Mouse (Mus musculus): ENCODE results near the gene Cdrt4. TPM values are rescaled to one million over a fixed set of nuclear protein-coding genes. Genes with fewer than 3 reads are reported as not detected.

The Cdrt4 gene
- polyA plus RNA-seq, 1 experiment from 2014 or later: not detected

DNA sequence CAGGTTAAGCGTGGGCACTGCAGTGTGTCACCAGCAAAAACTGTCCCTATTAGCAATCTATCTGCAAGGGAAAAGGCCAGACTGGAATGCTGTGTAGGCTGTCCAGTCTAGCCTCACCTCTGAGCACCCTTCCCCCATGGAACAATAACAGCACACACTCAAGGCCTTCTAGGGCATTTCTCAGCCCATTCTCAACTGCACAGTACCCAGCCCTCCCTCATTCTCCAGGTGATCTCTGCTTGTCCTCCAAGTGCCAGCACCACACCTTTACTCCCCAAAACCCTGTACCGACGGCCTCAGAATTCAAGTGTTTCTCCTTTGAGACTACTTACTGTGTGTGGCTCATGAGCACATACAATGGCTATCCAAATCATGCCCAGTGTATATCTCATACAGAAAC, 77.1 kb downstream of the Cdrt4 start:
- Histone ChIP-seq H3K4me3 (replicated peaks) (no peak overlapping the region), H3K36me3 (no peaks in the 10 kb centered on the region), H3K4me2 (replicated peaks) (no peak overlapping the region), H3K4me1 (replicated peaks) (peaks cover 28% of the 10 kb centered on the region), H3K27me3 (replicated peaks) (no peaks in the 10 kb centered on the region), H3K9me3 (no peaks in the 10 kb centered on the region), H3K27ac (no peak overlapping the region), H3K9ac (no peak overlapping the region)
- ATAC-seq: no peak
- 89% methylated on average over 3 of the region's 3 CpGs for WGBS

GRCm38 (mm10) chr11:63029148-63029714, 78.2 kb downstream of the Cdrt4 start:
- H3K4me2 ChIP-seq (replicated peaks): no peak overlapping the region
- no peak overlapping the region for H3K27ac ChIP-seq
- H3K4me3 ChIP-seq (replicated peaks): no peak overlapping the region
- H3K36me3 ChIP-seq: no peaks in the 10 kb centered on the region
- WGBS: 58% methylated on average over 4 of the region's 4 CpGs
- ATAC-seq: no peak
- no peak overlapping the region for H3K9ac ChIP-seq
- no peaks in the 10 kb centered on the region for H3K9me3 ChIP-seq
- peaks cover 18% of the 10 kb centered on the region for H3K4me1 ChIP-seq (replicated peaks)
- no peaks in the 10 kb centered on the region for H3K27me3 ChIP-seq (replicated peaks)

DNA sequence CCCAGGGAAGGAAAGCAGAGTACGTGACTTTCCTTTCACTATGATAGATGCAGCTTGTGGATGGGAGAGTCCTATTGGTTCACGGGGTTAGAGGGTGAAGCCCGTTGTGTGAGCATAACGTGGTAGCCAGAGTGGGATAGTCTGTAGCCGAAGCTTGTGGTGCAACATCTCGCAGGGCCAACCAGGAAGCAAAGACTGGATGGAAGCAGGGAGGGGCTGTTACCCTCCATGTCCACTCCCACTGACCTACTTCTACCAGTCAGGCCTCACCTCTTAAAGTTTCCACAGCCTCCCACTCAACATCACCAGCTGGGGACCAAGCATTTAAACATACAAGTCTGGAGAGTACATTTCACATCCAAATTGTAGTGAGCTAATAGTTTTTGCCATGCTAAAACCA, 78.7 kb downstream of the Cdrt4 start:
- H3K4me1 ChIP-seq (replicated peaks): peaks cover 14% of the 10 kb centered on the region
- 86% methylated on average over 6 of the region's 6 CpGs for WGBS

GRCm38 (mm10) chr11:63035420-63036211, 84.6 kb downstream of the Cdrt4 start:
- peaks cover 9% of the 10 kb centered on the region for H3K4me1 ChIP-seq (replicated peaks)
- H3K9me3 ChIP-seq: no peaks in the 10 kb centered on the region
- H3K27me3 ChIP-seq (replicated peaks): no peaks in the 10 kb centered on the region
- no peak overlapping the region for H3K27ac ChIP-seq
- H3K9ac ChIP-seq: no peak overlapping the region
- 54% methylated on average over 11 of the region's 11 CpGs for WGBS
- no peak overlapping the region for H3K4me3 ChIP-seq (replicated peaks)
- H3K4me2 ChIP-seq (replicated peaks): no peak overlapping the region
- ATAC-seq: peak; percentile 59
- no peaks in the 10 kb centered on the region for H3K36me3 ChIP-seq

More for the DNA sequence above, 78.7 kb downstream of the Cdrt4 start:
- Histone ChIP-seq H3K27me3 (replicated peaks) (no peaks in the 10 kb centered on the region), H3K9me3 (no peaks in the 10 kb centered on the region), H3K27ac (no peak overlapping the region), H3K4me3 (replicated peaks) (no peak overlapping the region), H3K4me2 (replicated peaks) (no peak overlapping the region), H3K9ac (no peak overlapping the region), H3K36me3 (no peaks in the 10 kb centered on the region)
- no peak for ATAC-seq

GRCm38 (mm10) chr11:63040002-63040661, 89.1 kb downstream of the Cdrt4 start:
- peak; percentile 85 for ATAC-seq
- Histone ChIP-seq H3K36me3 (no peaks in the 10 kb centered on the region), H3K27me3 (replicated peaks) (no peaks in the 10 kb centered on the region), H3K9me3 (no peaks in the 10 kb centered on the region), H3K27ac (peak overlapping the region; percentile 8), H3K4me3 (replicated peaks) (no peak overlapping the region), H3K9ac (no peak overlapping the region), H3K4me1 (replicated peaks) (peaks cover 11% of the 10 kb centered on the region), H3K4me2 (replicated peaks) (peak overlapping the region; percentile 35)
- WGBS: 45% methylated on average over 12 of the region's 12 CpGs

Other genes starting within 250 kb of the Cdrt4 start
- gene Zfp287, start 219.3 kb upstream of the Cdrt4 start, polyA plus RNA-seq (2015; fragmentation: Nextera tagmentation; extraction: Ambion mirVana): 5.4 and 5.6 TPM in 2 replicates
- gene Gm10428, start 198.1 kb upstream of the Cdrt4 start, polyA plus RNA-seq (2015; fragmentation: Nextera tagmentation; extraction: Ambion mirVana): not detected in 2 replicates
- 13.1 and 13.5 TPM in 2 replicates for gene Zfp286, start 161.7 kb upstream of the Cdrt4 start, polyA plus RNA-seq (2015; fragmentation: Nextera tagmentation; extraction: Ambion mirVana)
- 11.1 and 11.3 TPM in 2 replicates for gene Trim16, start 131.0 kb upstream of the Cdrt4 start, polyA plus RNA-seq (2015; fragmentation: Nextera tagmentation; extraction: Ambion mirVana)
- gene Fbxw10, start 104.1 kb upstream of the Cdrt4 start, polyA plus RNA-seq (2015; fragmentation: Nextera tagmentation; extraction: Ambion mirVana): 0.14 and 0.27 TPM in 2 replicates
- 79.6 and 82.3 TPM in 2 replicates for gene Tvp23b, start 71.7 kb upstream of the Cdrt4 start, polyA plus RNA-seq (2015; fragmentation: Nextera tagmentation; extraction: Ambion mirVana)
- gene Tekt3, start 110.5 kb downstream of the Cdrt4 start, polyA plus RNA-seq (2015; fragmentation: Nextera tagmentation; extraction: Ambion mirVana): 0.08 TPM in 1 of 2 replicates, not detected in the other
- 111 and 115 TPM in 2 replicates for gene Pmp22, start 177.8 kb downstream of the Cdrt4 start, polyA plus RNA-seq (2015; fragmentation: Nextera tagmentation; extraction: Ambion mirVana)